Mouse (Mus musculus) liver, embryonic 13.5 days (tissue): Measurements from ENCODE around the gene Fgfr2. TPM values are rescaled to one million over a fixed set of nuclear protein-coding genes. Genes with fewer than 3 reads are reported as not detected.
A peak's percentile ranks its signal among the peaks of the same experiment; 100 is the strongest.

ENCODE experiments used
- ATAC-seq: fragments of 200-750 bp; cut with Nextera tagmentation; 2 replicates; pipeline ENCODE4 v1.8.0; 2017; ENCODE audit warnings: low read depth, mild to moderate bottlenecking, moderate number of reproducible peaks, moderate library complexity
- DNase-seq: peaks from one replicate; pipeline ENCODE4 v3.0.0; 2022
- H3K27ac ChIP-seq: fragments of 300-500 bp; sonication (generic); 2 replicates; pipeline ENCODE4 v1.5.1; 2015; ENCODE audit warnings: moderate library complexity, mild to moderate bottlenecking, inconsistent platforms
- H3K27me3 ChIP-seq: fragments of 300-500 bp; sonication (generic); 2 replicates; pipeline ENCODE4 v1.6.1; 2015; ENCODE audit warnings: mild to moderate bottlenecking, inconsistent platforms
- H3K36me3 ChIP-seq: fragments of 300-500 bp; sonication (generic); 2 replicates; pipeline ENCODE4 v1.6.1; 2015; ENCODE audit warnings: mild to moderate bottlenecking, inconsistent platforms
- H3K4me1 ChIP-seq: fragments of 300-500 bp; sonication (generic); replicated peaks from 2 replicates; pipeline ENCODE4 v1.6.1; 2015; ENCODE audit warnings: inconsistent platforms
- H3K4me2 ChIP-seq: fragments of 300-500 bp; sonication (generic); 2 replicates; pipeline ENCODE4 v1.6.1; 2015; ENCODE audit warnings: inconsistent platforms, mild to moderate bottlenecking, moderate library complexity
- H3K4me3 ChIP-seq: fragments of 300-500 bp; sonication (generic); replicated peaks from 2 replicates; pipeline ENCODE4 v1.5.1; 2015; ENCODE audit warnings: mild to moderate bottlenecking, inconsistent platforms
- H3K9ac ChIP-seq: fragments of 300-500 bp; sonication (generic); 2 replicates; pipeline ENCODE4 v1.6.1; 2015; ENCODE audit warnings: mild to moderate bottlenecking, inconsistent platforms
- H3K9me3 ChIP-seq: fragments of 300-500 bp; sonication (generic); replicated peaks from 2 replicates; pipeline ENCODE4 v1.6.1; 2016; ENCODE audit warnings: inconsistent platforms
- WGBS: fragments of 180-500 bp; shearing (Covaris S2); methylation state at CpG from one replicate; pipeline ENCODE4 v1.1.7; 2015; ENCODE audit not compliant: insufficient replicate concordance; 5-methylcytosine and 5-hydroxymethylcytosine counted together
- polyA plus RNA-seq: library from polyadenylated mRNA; unstranded; fragments of >200 nt; fragmentation: Nextera tagmentation; extraction: Ambion mirVana; gene quantifications from 2 replicates; pipeline ENCODE4 v1.2.1, GENCODE M21; 2015

Fgfr2 gene
- polyA plus RNA-seq, 1 experiment from 2014 or later, result 8.9 TPM

GRCm38 (mm10) chr7:132841287-132841686 is 281.9 kb downstream of the Fgfr2 start:
- peaks cover 6% of the 10 kb centered on the region; the same call in 1 of the 2 replicates for H3K36me3 ChIP-seq
- H3K27me3 ChIP-seq, result no peaks in the 10 kb centered on the region
- H3K4me1 ChIP-seq, result 0 out of 2 replicates have a peak, but pooled peaks cover 3% of the 10 kb centered on the region
- ATAC-seq (no peak), DNase-seq (no peak)
- H3K9me3 ChIP-seq, result no peaks in the 10 kb centered on the region
- WGBS, result 52% methylated on average over 5 of the region's 5 CpGs
- H3K4me3 ChIP-seq, result no peak overlapping the region
- H3K27ac ChIP-seq, result no peak overlapping the region
- H3K4me2 ChIP-seq, result no peak overlapping the region
- no peak overlapping the region for H3K9ac ChIP-seq

GRCm38 (mm10) chr7:132830955-132831354 is 292.2 kb downstream of the Fgfr2 start:
- Histone ChIP-seq H3K27me3 (no peaks in the 10 kb centered on the region), H3K9ac (no peak overlapping the region), H3K4me2 (no peak overlapping the region), H3K36me3 (peaks cover 34% of the 10 kb centered on the region), H3K9me3 (no peaks in the 10 kb centered on the region), H3K27ac (no peak overlapping the region), H3K4me3 (no peak overlapping the region), H3K4me1 (peaks cover 4% of the 10 kb centered on the region; the same call in 1 of the 2 replicates)
- DNase-seq, result no peak
- no peak for ATAC-seq
- 74% methylated on average over 4 of the region's 4 CpGs for WGBS

- peak; percentile 59; the same call in 1 of the 2 replicates for ATAC-seq
- Histone ChIP-seq H3K4me1 (peaks cover 3% of the 10 kb centered on the region), H3K27me3 (no peaks in the 10 kb centered on the region), H3K9ac (no peak overlapping the region), H3K27ac (no peak overlapping the region), H3K36me3 (peaks cover 12% of the 10 kb centered on the region; the same call in 1 of the 2 replicates), H3K4me2 (no peak overlapping the region), H3K4me3 (no peak overlapping the region), H3K9me3 (no peaks in the 10 kb centered on the region)
- no peak for DNase-seq
- 9% methylated on average over 1 of the region's 1 CpGs for WGBS
These were observed 298.7 kb downstream of the Fgfr2 start for GRCm38 (mm10) chr7:132824346-132825022.

GRCm38 (mm10) chr7:132823832-132824231 is 299.3 kb downstream of the Fgfr2 start:
- no peak overlapping the region for H3K9ac ChIP-seq
- no peaks in the 10 kb centered on the region for H3K9me3 ChIP-seq
- H3K4me1 ChIP-seq, result no peaks in the 10 kb centered on the region; the same call in 1 of the 2 replicates
- H3K36me3 ChIP-seq, result peaks cover 12% of the 10 kb centered on the region; the same call in 1 of the 2 replicates
- no peak overlapping the region for H3K4me3 ChIP-seq
- no peak overlapping the region for H3K4me2 ChIP-seq
- DNase-seq, result no peak
- no peaks in the 10 kb centered on the region for H3K27me3 ChIP-seq
- ATAC-seq, result no peak
- H3K27ac ChIP-seq, result no peak overlapping the region

GRCm38 (mm10) chr7:132820692-132821091 is 302.5 kb downstream of the Fgfr2 start:
- H3K9me3 ChIP-seq, result no peaks in the 10 kb centered on the region
- H3K4me3 ChIP-seq, result no peak overlapping the region
- H3K4me2 ChIP-seq, result no peak overlapping the region
- no peak overlapping the region for H3K27ac ChIP-seq
- no peaks in the 10 kb centered on the region; the same call in 1 of the 2 replicates for H3K4me1 ChIP-seq
- ATAC-seq (no peak), DNase-seq (no peak)
- WGBS, result 70% methylated on average over 3 of the region's 3 CpGs
- no peaks in the 10 kb centered on the region for H3K27me3 ChIP-seq
- peaks cover 4% of the 10 kb centered on the region; the same call in 1 of the 2 replicates for H3K36me3 ChIP-seq
- H3K9ac ChIP-seq, result no peak overlapping the region

- Histone ChIP-seq H3K9ac (no peak overlapping the region), H3K27me3 (peaks cover 14% of the 10 kb centered on the region), H3K36me3 (no peaks in the 10 kb centered on the region), H3K4me1 (peaks cover 20% of the 10 kb centered on the region), H3K4me3 (no peak overlapping the region), H3K4me2 (no peak overlapping the region), H3K9me3 (no peaks in the 10 kb centered on the region), H3K27ac (no peak overlapping the region)
- ATAC-seq (no peak), DNase-seq (no peak)
- WGBS, result 82% methylated on average over 6 of the region's 6 CpGs
These were observed 306.1 kb downstream of the Fgfr2 start for GRCm38 (mm10) chr7:132817056-132817455.

GRCm38 (mm10) chr7:132816528-132816927 is 306.6 kb downstream of the Fgfr2 start:
- Histone ChIP-seq H3K27me3 (peaks cover 14% of the 10 kb centered on the region), H3K9ac (no peak overlapping the region), H3K4me3 (no peak overlapping the region), H3K27ac (no peak overlapping the region), H3K9me3 (no peaks in the 10 kb centered on the region), H3K4me2 (no peak overlapping the region), H3K4me1 (peaks cover 25% of the 10 kb centered on the region), H3K36me3 (no peaks in the 10 kb centered on the region)
- DNase-seq (no peak), ATAC-seq (no peak)
- WGBS, result 71% methylated on average over 2 of the region's 2 CpGs

GRCm38 (mm10) chr7:132815081-132815480 is 308.1 kb downstream of the Fgfr2 start:
- Histone ChIP-seq H3K36me3 (no peaks in the 10 kb centered on the region), H3K9ac (no peak overlapping the region), H3K4me2 (no peak overlapping the region), H3K9me3 (no peaks in the 10 kb centered on the region), H3K27me3 (peaks cover 14% of the 10 kb centered on the region), H3K4me3 (no peak overlapping the region), H3K4me1 (peaks cover 39% of the 10 kb centered on the region), H3K27ac (no peak overlapping the region)
- no peak for ATAC-seq
- DNase-seq, result no peak
- 83% methylated on average over 5 of the region's 5 CpGs for WGBS

- Histone ChIP-seq H3K27ac (no peak overlapping the region), H3K27me3 (peaks cover 14% of the 10 kb centered on the region), H3K36me3 (no peaks in the 10 kb centered on the region), H3K4me1 (peaks cover 49% of the 10 kb centered on the region), H3K4me3 (peak overlapping the region; percentile 76), H3K9ac (peak overlapping the region; percentile 82), H3K9me3 (no peaks in the 10 kb centered on the region), H3K4me2 (peak overlapping the region; percentile 98)
- DNase-seq (no peak), ATAC-seq (no peak)
- 3% methylated on average over 7 of the region's 7 CpGs for WGBS
These were observed 309.1 kb downstream of the Fgfr2 start for GRCm38 (mm10) chr7:132814089-132814450.

- peak within 1 kb of the TSS; percentile 98 for H3K4me2 ChIP-seq
- peak within 1 kb of the TSS; percentile 76 for H3K4me3 ChIP-seq
- peak within 1 kb of the TSS; percentile 82 for H3K27ac ChIP-seq
- H3K9ac ChIP-seq, result peak within 1 kb of the TSS; percentile 82
- peak; percentile 50 for ATAC-seq
- WGBS, result under 1% methylated on average over 85 of the region's 85 CpGs
- H3K36me3 ChIP-seq, result no peaks in the 10 kb centered on the region
- no peaks in the 10 kb centered on the region for H3K9me3 ChIP-seq
- H3K27me3 ChIP-seq, result peaks cover 14% of the 10 kb centered on the region
- peaks cover 54% of the 10 kb centered on the region for H3K4me1 ChIP-seq
- DNase-seq, result no peak
These were observed 309.6 kb downstream of the Fgfr2 start, which contains the start of gene Fam53b for GRCm38 (mm10) chr7:132813416-132814088. Gene Fam53b (minus strand): TSS chr7:132813886.

GRCm38 (mm10) chr7:132812619-132813415 is 310.3 kb downstream of the Fgfr2 start:
- ATAC-seq (peak; percentile 39), DNase-seq (peak; percentile 42)
- Histone ChIP-seq H3K9ac (peak overlapping the region; percentile 82), H3K27me3 (peaks cover 14% of the 10 kb centered on the region), H3K4me3 (peak overlapping the region; percentile 76), H3K36me3 (no peaks in the 10 kb centered on the region), H3K27ac (peak overlapping the region; percentile 82), H3K4me2 (peak overlapping the region; percentile 98), H3K9me3 (no peaks in the 10 kb centered on the region), H3K4me1 (peaks cover 62% of the 10 kb centered on the region)
- WGBS, result under 1% methylated on average over 59 of the region's 59 CpGs
